Mouse (Mus musculus) lung, embryonic 14.5 days (tissue): ENCODE results near the gene Csrnp1. TPM values are rescaled to one million over a fixed set of nuclear protein-coding genes. Genes with fewer than 3 reads are reported as not detected.
A peak's percentile ranks its signal among the peaks of the same experiment; 100 is the strongest.

Experiments used
- ATAC-seq: fragments of 200-750 bp; cut with Nextera tagmentation; 2 replicates; pipeline ENCODE4 v1.8.0; 2017; ENCODE audit warnings: mild to moderate bottlenecking, moderate TSS enrichment, moderate library complexity; ENCODE audit not compliant: insufficient read depth
- DNase-seq: peaks from one replicate; pipeline ENCODE4 v3.0.0-alpha.2; 2015
- H3K27ac ChIP-seq: fragments of 300-500 bp; sonication (generic); 2 replicates; pipeline ENCODE4 v1.5.1; 2014; ENCODE audit warnings: low read depth, mild to moderate bottlenecking, moderate library complexity
- H3K27me3 ChIP-seq: fragments of 300-500 bp; sonication (generic); 2 replicates; pipeline ENCODE4 v1.6.1; 2014; ENCODE audit warnings: low read length, control low read depth; ENCODE audit not compliant: insufficient read depth
- H3K36me3 ChIP-seq: fragments of 300-500 bp; sonication (generic); 2 replicates; pipeline ENCODE4 v1.6.1; 2014; ENCODE audit warnings: control low read depth; ENCODE audit not compliant: insufficient read depth
- H3K4me1 ChIP-seq: fragments of 300-500 bp; sonication (generic); 2 replicates; pipeline ENCODE4 v1.6.1; 2014; ENCODE audit warnings: antibody characterized with exemption, control low read depth; ENCODE audit not compliant: insufficient read depth
- H3K4me2 ChIP-seq: fragments of 300-500 bp; sonication (generic); 2 replicates; pipeline ENCODE4 v1.6.1; 2014; ENCODE audit warnings: mild to moderate bottlenecking
- H3K4me3 ChIP-seq: fragments of 300-500 bp; sonication (generic); 2 replicates; pipeline ENCODE4 v1.5.1; 2014; ENCODE audit warnings: low read depth, low read length
- H3K9ac ChIP-seq: fragments of 300-500 bp; sonication (generic); 2 replicates; pipeline ENCODE4 v1.6.1; 2014
- H3K9me3 ChIP-seq: fragments of 300-500 bp; sonication (generic); 2 replicates; pipeline ENCODE4 v1.6.1; 2016; ENCODE audit warnings: low read depth, low read length, control low read depth
- CTCF ChIP-seq: IDR thresholded peaks from 2 replicates; pipeline ENCODE4 v1.5.1; 2016; ENCODE audit warnings: antibody characterized with exemption, low read depth
- WGBS: fragments of 180-500 bp; shearing (Covaris S2); extraction: QIAGEN DNeasy Blood & Tissue Kit; methylation state at CpG from one replicate; pipeline ENCODE4 v1.1.7; 2014; 5-methylcytosine and 5-hydroxymethylcytosine counted together
- polyA plus RNA-seq: library from polyadenylated mRNA; unstranded; fragments of >200 nt; fragmentation: Nextera tagmentation; extraction: Ambion mirVana; gene quantifications from 2 replicates; pipeline ENCODE4 v1.2.1, GENCODE M21; 2014

Gene Csrnp1
- polyA plus RNA-seq, 1 experiment from 2014 or later = 2.2 TPM

GRCm38 (mm10) chr9:120001945-120002725, 17.7 kb upstream of the Csrnp1 start:
- no peaks in the 10 kb centered on the region for H3K27me3 ChIP-seq
- peak overlapping the region; percentile 92 for H3K27ac ChIP-seq
- WGBS = 7% methylated on average over 31 of the region's 31 CpGs
- H3K4me3 ChIP-seq = peak overlapping the region; percentile 38
- H3K36me3 ChIP-seq = no peaks in the 10 kb centered on the region
- no peaks in the 10 kb centered on the region for H3K9me3 ChIP-seq
- no peak for TF ChIP-seq CTCF
- peak overlapping the region; percentile 79 for H3K4me2 ChIP-seq
- peaks cover 9% of the 10 kb centered on the region for H3K4me1 ChIP-seq
- DNase-seq = peak; percentile 98
- ATAC-seq = peak; percentile 94
- H3K9ac ChIP-seq = peak overlapping the region; percentile 58

GRCm38 (mm10) chr9:120000761-120001160, 16.3 kb upstream of the Csrnp1 start:
- Histone ChIP-seq H3K27me3 (no peaks in the 10 kb centered on the region), H3K4me2 (no peak overlapping the region), H3K9me3 (no peaks in the 10 kb centered on the region), H3K27ac (no peak overlapping the region), H3K4me1 (peaks cover 9% of the 10 kb centered on the region), H3K9ac (no peak overlapping the region), H3K4me3 (no peak overlapping the region), H3K36me3 (no peaks in the 10 kb centered on the region)
- TF ChIP-seq CTCF = no peak
- no peak for DNase-seq
- no peak for ATAC-seq
- WGBS = 62% methylated on average over 5 of the region's 5 CpGs

- Histone ChIP-seq H3K4me2 (no peak overlapping the region), H3K4me3 (no peak overlapping the region), H3K36me3 (no peaks in the 10 kb centered on the region), H3K27ac (no peak overlapping the region), H3K4me1 (peaks cover 9% of the 10 kb centered on the region; the same call in 1 of the 2 replicates), H3K9ac (no peak overlapping the region), H3K9me3 (no peaks in the 10 kb centered on the region), H3K27me3 (no peaks in the 10 kb centered on the region)
- no peak for TF ChIP-seq CTCF
- ATAC-seq = no peak
- no peak for DNase-seq
- 73% methylated on average over 6 of the region's 6 CpGs for WGBS
These were observed 15.2 kb upstream of the Csrnp1 start for GRCm38 (mm10) chr9:119999636-120000035.

GRCm38 (mm10) chr9:119998776-119999175, 14.3 kb upstream of the Csrnp1 start:
- no peak overlapping the region for H3K27ac ChIP-seq
- no peak for DNase-seq
- H3K4me1 ChIP-seq = peaks cover 9% of the 10 kb centered on the region; the same call in 1 of the 2 replicates
- H3K27me3 ChIP-seq = no peaks in the 10 kb centered on the region
- no peak overlapping the region for H3K4me2 ChIP-seq
- no peaks in the 10 kb centered on the region for H3K36me3 ChIP-seq
- H3K4me3 ChIP-seq = no peak overlapping the region
- no peak overlapping the region for H3K9ac ChIP-seq
- ATAC-seq = no peak
- TF ChIP-seq CTCF = no peak
- WGBS = 79% methylated on average over 1 of the region's 1 CpGs
- no peaks in the 10 kb centered on the region for H3K9me3 ChIP-seq

- no peak for DNase-seq
- Histone ChIP-seq H3K4me3 (no peak overlapping the region), H3K4me2 (no peak overlapping the region), H3K9ac (no peak overlapping the region), H3K9me3 (no peaks in the 10 kb centered on the region), H3K36me3 (no peaks in the 10 kb centered on the region), H3K4me1 (peaks cover under 1% of the 10 kb centered on the region; the same call in 1 of the 2 replicates), H3K27ac (no peak overlapping the region), H3K27me3 (no peaks in the 10 kb centered on the region)
- TF ChIP-seq CTCF = no peak
- 89% methylated on average over 4 of the region's 4 CpGs for WGBS
- ATAC-seq = no peak
These were observed 11.6 kb upstream of the Csrnp1 start for GRCm38 (mm10) chr9:119996080-119996479.

GRCm38 (mm10) chr9:119994207-119994606, 9.7 kb upstream of the Csrnp1 start:
- Histone ChIP-seq H3K4me3 (no peak overlapping the region), H3K27me3 (no peaks in the 10 kb centered on the region), H3K4me1 (no peaks in the 10 kb centered on the region), H3K36me3 (no peaks in the 10 kb centered on the region), H3K4me2 (no peak overlapping the region), H3K27ac (no peak overlapping the region), H3K9ac (no peak overlapping the region), H3K9me3 (no peaks in the 10 kb centered on the region)
- no peak for TF ChIP-seq CTCF
- DNase-seq (no peak), ATAC-seq (no peak)
- 41% methylated on average over 7 of the region's 7 CpGs for WGBS

GRCm38 (mm10) chr9:119993092-119993844, 8.8 kb upstream of the Csrnp1 start:
- no peak overlapping the region for H3K4me3 ChIP-seq
- no peak overlapping the region for H3K4me2 ChIP-seq
- H3K9me3 ChIP-seq = no peaks in the 10 kb centered on the region
- no peaks in the 10 kb centered on the region for H3K4me1 ChIP-seq
- H3K9ac ChIP-seq = no peak overlapping the region
- no peak overlapping the region for H3K27ac ChIP-seq
- no peak for TF ChIP-seq CTCF
- H3K27me3 ChIP-seq = no peaks in the 10 kb centered on the region
- 41% methylated on average over 10 of the region's 10 CpGs for WGBS
- no peaks in the 10 kb centered on the region for H3K36me3 ChIP-seq
- no peak for DNase-seq
- no peak for ATAC-seq
